Mouse (Mus musculus): ENCODE data around the gene Capn13. TPM values are rescaled to one million over a fixed set of nuclear protein-coding genes. Genes with fewer than 3 reads are reported as not detected.
"Not testable (repeated sequence)": the region's sequence is repeated elsewhere in the genome, so short reads cannot be mapped to it uniquely, and the experiment has no call there.

Capn13 gene
- total RNA-seq, 2 experiments from 2014 or later, result not detected

GRCm38 (mm10) chr17:73271797-73272600, 128.7 kb downstream of the Capn13 start:
- intact Hi-C loops (cut with DNase I), result loop anchor here (5.0 kb wide), 1 partner anchor 300 kb away; no protein-coding TSS in a partner anchor
- H3K4me3 ChIP-seq, result peak overlapping the region; percentile 24
- peak overlapping the region; percentile 96 for H3K27ac ChIP-seq
- no peak for TF ChIP-seq CTCF (IDR thresholded peaks at IDR 0.05)
- peak; percentile 53 to 74 for DNase-seq (ENCODE audit: extremely low spot score in 1 of 2, low spot score in 2 of 2)

GRCm38 (mm10) chr17:73270871-73271796, 129.5 kb downstream of the Capn13 start:
- intact Hi-C loops (cut with DNase I), result loop anchor here (5.0 kb wide), 1 partner anchor 299 kb away; no protein-coding TSS in a partner anchor
- H3K4me3 ChIP-seq, result peak overlapping the region; percentile 24
- no peak for DNase-seq (ENCODE audit: extremely low spot score in 1 of 2, low spot score in 2 of 2)
- no peak for TF ChIP-seq CTCF (IDR thresholded peaks at IDR 0.05)
- peak overlapping the region; percentile 96 for H3K27ac ChIP-seq

- intact Hi-C loops (cut with DNase I), result no loop called here
- peak; percentile 82 for DNase-seq (ENCODE audit: extremely low spot score in 1 of 2, low spot score in 2 of 2)
- Histone ChIP-seq H3K4me3 (no peak overlapping the region), H3K27ac (peak overlapping the region; percentile 73)
- TF ChIP-seq CTCF (IDR thresholded peaks at IDR 0.05), result no peak
Observed at GRCm38 (mm10) chr17:73263077-73263501, 137.6 kb downstream of the Capn13 start.

- intact Hi-C loops (cut with DNase I), result no loop called here
- no peak for DNase-seq (ENCODE audit: extremely low spot score in 1 of 2, low spot score in 2 of 2)
- Histone ChIP-seq H3K27ac (peak overlapping the region; percentile 55; the same call in 1 of the 2 replicates), H3K4me3 (no peak overlapping the region)
- TF ChIP-seq CTCF (IDR thresholded peaks at IDR 0.05), result no peak
Observed at GRCm38 (mm10) chr17:73262558-73262957, 138.1 kb downstream of the Capn13 start.

GRCm38 (mm10) chr17:73259258-73259657, 141.4 kb downstream of the Capn13 start:
- H3K4me3 ChIP-seq; DNase-seq (ENCODE audit: extremely low spot score in 1 of 2, low spot score in 2 of 2); intact Hi-C loops (cut with DNase I); H3K27ac ChIP-seq: not testable (repeated sequence)

GRCm38 (mm10) chr17:73258620-73259019, 142.0 kb downstream of the Capn13 start:
- intact Hi-C loops (cut with DNase I), result no loop called here
- DNase-seq (ENCODE audit: extremely low spot score in 1 of 2, low spot score in 2 of 2), result no peak
- no peak for TF ChIP-seq CTCF (IDR thresholded peaks at IDR 0.05)
- H3K27ac ChIP-seq, result no peak overlapping the region
- no peak overlapping the region for H3K4me3 ChIP-seq

All from left cerebral cortex, adult 2 months (tissue).